Mouse (Mus musculus) CH12F3 (cell line): ENCODE measurements around the gene Mbnl2.

Experiments used
- in situ Hi-C: fragments of 300-500 bp; cut with MboI; formaldehyde crosslinking; loops from 2 replicates; pipeline ENCODE4 v1.14.3; 2020; ENCODE audit warnings: low sequenced_read_pairs

Gene Mbnl2

GRCm38 (mm10) chr14:120379716-120380115, 104.2 kb downstream of the Mbnl2 start:
- in situ Hi-C loops, result loop anchor here (10.0 kb wide), 1 partner anchor 105 kb away; the partner anchor contains the start of gene Mbnl2

- in situ Hi-C loops, result loop anchor here (10.0 kb wide), 1 partner anchor 107 kb away; the partner anchor contains the start of gene Mbnl2
Measured at GRCm38 (mm10) chr14:120381378-120382134, 106.1 kb downstream of the Mbnl2 start.

- in situ Hi-C loops, result loop anchor here (10.0 kb wide), 1 partner anchor 107 kb away; the partner anchor contains the start of gene Mbnl2
Measured at GRCm38 (mm10) chr14:120382179-120382578, 106.7 kb downstream of the Mbnl2 start.

- in situ Hi-C loops, result loop anchor here (10.0 kb wide), 1 partner anchor 109 kb away; the partner anchor contains the start of gene Mbnl2
Measured at GRCm38 (mm10) chr14:120383186-120383851, 107.8 kb downstream of the Mbnl2 start.

GRCm38 (mm10) chr14:120384615-120385014, 109.1 kb downstream of the Mbnl2 start:
- in situ Hi-C loops, result loop anchor here (10.0 kb wide), 1 partner anchor 110 kb away; the partner anchor contains the start of gene Mbnl2

- in situ Hi-C loops, result loop anchor here (10.0 kb wide), 1 partner anchor 112 kb away; the partner anchor contains the start of gene Mbnl2
Measured at GRCm38 (mm10) chr14:120387293-120387692, 111.8 kb downstream of the Mbnl2 start.

GRCm38 (mm10) chr14:120388818-120389691, 113.6 kb downstream of the Mbnl2 start:
- in situ Hi-C loops, result loop anchor here (10.0 kb wide), 1 partner anchor 114 kb away; the partner anchor contains the start of gene Mbnl2

- in situ Hi-C loops, result loop anchor here (10.0 kb wide), 1 partner anchor 256 kb away; no protein-coding TSS in a partner anchor
Measured at GRCm38 (mm10) chr14:120390231-120390944, 114.9 kb downstream of the Mbnl2 start.

- in situ Hi-C loops, result loop anchor here (10.0 kb wide), 1 partner anchor 257 kb away; no protein-coding TSS in a partner anchor
Measured at GRCm38 (mm10) chr14:120391701-120392100, 116.2 kb downstream of the Mbnl2 start.

GRCm38 (mm10) chr14:120392441-120392840, 117.0 kb downstream of the Mbnl2 start:
- in situ Hi-C loops, result loop anchor here (10.0 kb wide), 1 partner anchor 258 kb away; no protein-coding TSS in a partner anchor

GRCm38 (mm10) chr14:120393441-120393840, 118.0 kb downstream of the Mbnl2 start:
- in situ Hi-C loops, result loop anchor here (10.0 kb wide), 1 partner anchor 259 kb away; no protein-coding TSS in a partner anchor

- in situ Hi-C loops, result loop anchor here (10.0 kb wide), 1 partner anchor 259 kb away; no protein-coding TSS in a partner anchor
Measured at GRCm38 (mm10) chr14:120394216-120394615, 118.7 kb downstream of the Mbnl2 start.

- in situ Hi-C loops, result loop anchor here (10.0 kb wide), 1 partner anchor 260 kb away; no protein-coding TSS in a partner anchor
Measured at GRCm38 (mm10) chr14:120394827-120395226, 119.4 kb downstream of the Mbnl2 start.

- in situ Hi-C loops, result loop anchor here (10.0 kb wide), 1 partner anchor 261 kb away; no protein-coding TSS in a partner anchor
Measured at GRCm38 (mm10) chr14:120395501-120395900, 120.0 kb downstream of the Mbnl2 start.

- in situ Hi-C loops, result loop anchor here (10.0 kb wide), 1 partner anchor 263 kb away; no protein-coding TSS in a partner anchor
Measured at GRCm38 (mm10) chr14:120397871-120398647, 122.6 kb downstream of the Mbnl2 start.

GRCm38 (mm10) chr14:120399614-120400013, 124.1 kb downstream of the Mbnl2 start:
- in situ Hi-C loops, result loop anchor here (10.0 kb wide), 1 partner anchor 265 kb away; no protein-coding TSS in a partner anchor

GRCm38 (mm10) chr14:120401158-120401557, 125.7 kb downstream of the Mbnl2 start:
- in situ Hi-C loops, result no loop called here

GRCm38 (mm10) chr14:120402715-120403114, 127.2 kb downstream of the Mbnl2 start:
- in situ Hi-C loops, result no loop called here
